Mouse (Mus musculus): ENCODE data around the gene Nasp. TPM values are rescaled to one million over a fixed set of nuclear protein-coding genes. Genes with fewer than 3 reads are reported as not detected.

Nasp gene
- polyA plus RNA-seq, 1 experiment from 2014 or later, result 304 TPM

GRCm38 (mm10) chr4:116615237-116615636, 12.5 kb downstream of the Nasp start:
- Histone ChIP-seq H3K36me3 (ENCODE audit: control insufficient read depth, insufficient read depth, low read length) (peaks cover 27% of the 10 kb centered on the region), H3K27ac (ENCODE audit: low read depth, low read length) (no peak overlapping the region), H3K4me1 (ENCODE audit: control insufficient read depth, insufficient read depth, low read length) (no peaks in the 10 kb centered on the region), H3K4me2 (no peak overlapping the region), H3K27me3 (ENCODE audit: control insufficient read depth, insufficient read depth, low read length) (no peaks in the 10 kb centered on the region), H3K9ac (ENCODE audit: low read length) (no peak overlapping the region), H3K4me3 (ENCODE audit: low read depth, low read length) (no peak overlapping the region), H3K9me3 (ENCODE audit: control insufficient read depth, low read length) (no peaks in the 10 kb centered on the region)
- 98% methylated on average over 2 of the region's 2 CpGs for WGBS
- DNase-seq (ENCODE audit: low spot score, missing footprints) (no peak), ATAC-seq (ENCODE audit: low FRiP score) (no peak)

- DNase-seq (ENCODE audit: low spot score, missing footprints) (no peak), ATAC-seq (ENCODE audit: low FRiP score) (no peak)
- Histone ChIP-seq H3K27me3 (ENCODE audit: control insufficient read depth, insufficient read depth, low read length) (no peaks in the 10 kb centered on the region), H3K4me2 (no peak overlapping the region), H3K27ac (ENCODE audit: low read depth, low read length) (no peak overlapping the region), H3K36me3 (ENCODE audit: control insufficient read depth, insufficient read depth, low read length) (peaks cover 32% of the 10 kb centered on the region), H3K9ac (ENCODE audit: low read length) (no peak overlapping the region), H3K4me1 (ENCODE audit: control insufficient read depth, insufficient read depth, low read length) (no peaks in the 10 kb centered on the region), H3K4me3 (ENCODE audit: low read depth, low read length) (no peak overlapping the region), H3K9me3 (ENCODE audit: control insufficient read depth, low read length) (no peaks in the 10 kb centered on the region)
- 95% methylated on average over 2 of the region's 2 CpGs for WGBS
These were observed 15.1 kb downstream of the Nasp start for GRCm38 (mm10) chr4:116612621-116613020.

GRCm38 (mm10) chr4:116596978-116597881, 30.5 kb downstream of the Nasp start:
- H3K9ac ChIP-seq (ENCODE audit: low read length), result peak overlapping the region; percentile 75
- peak overlapping the region; percentile 48; the same call in 1 of the 2 replicates for H3K27ac ChIP-seq (ENCODE audit: low read depth, low read length)
- peak; percentile 94 for ATAC-seq (ENCODE audit: low FRiP score)
- H3K36me3 ChIP-seq (ENCODE audit: control insufficient read depth, insufficient read depth, low read length), result peaks cover 14% of the 10 kb centered on the region; the same call in 1 of the 2 replicates
- peaks cover 15% of the 10 kb centered on the region for H3K4me1 ChIP-seq (ENCODE audit: control insufficient read depth, insufficient read depth, low read length)
- no peaks in the 10 kb centered on the region for H3K27me3 ChIP-seq (ENCODE audit: control insufficient read depth, insufficient read depth, low read length)
- H3K4me3 ChIP-seq (ENCODE audit: low read depth, low read length), result peak overlapping the region; percentile 60
- under 1% methylated on average over 50 of the region's 50 CpGs for WGBS
- peak overlapping the region; percentile 87 for H3K4me2 ChIP-seq
- peak; percentile 96 for DNase-seq (ENCODE audit: low spot score, missing footprints)
- H3K9me3 ChIP-seq (ENCODE audit: control insufficient read depth, low read length), result no peaks in the 10 kb centered on the region

GRCm38 (mm10) chr4:116596379-116596778, 31.4 kb downstream of the Nasp start, which contains the start of gene Ccdc17:
TSS of gene Ccdc17 (plus strand) at chr4:116596654.
- WGBS, result 33% methylated on average over 5 of the region's 5 CpGs
- ATAC-seq (ENCODE audit: low FRiP score), result no peak
- Histone ChIP-seq H3K4me1 (ENCODE audit: control insufficient read depth, insufficient read depth, low read length) (peaks cover 15% of the 10 kb centered on the region), H3K27ac (ENCODE audit: low read depth, low read length) (peak within 1 kb of the TSS; percentile 48; the same call in 1 of the 2 replicates), H3K27me3 (ENCODE audit: control insufficient read depth, insufficient read depth, low read length) (no peaks in the 10 kb centered on the region), H3K4me3 (ENCODE audit: low read depth, low read length) (peak within 1 kb of the TSS; percentile 60), H3K36me3 (ENCODE audit: control insufficient read depth, insufficient read depth, low read length) (peaks cover 18% of the 10 kb centered on the region; the same call in 1 of the 2 replicates), H3K9ac (ENCODE audit: low read length) (peak within 1 kb of the TSS; percentile 75), H3K4me2 (peak within 1 kb of the TSS; percentile 87), H3K9me3 (ENCODE audit: control insufficient read depth, low read length) (no peaks in the 10 kb centered on the region)
- DNase-seq (ENCODE audit: low spot score, missing footprints), result no peak

GRCm38 (mm10) chr4:116595793-116596192, 31.9 kb downstream of the Nasp start:
- Histone ChIP-seq H3K9me3 (ENCODE audit: control insufficient read depth, low read length) (no peaks in the 10 kb centered on the region), H3K27me3 (ENCODE audit: control insufficient read depth, insufficient read depth, low read length) (no peaks in the 10 kb centered on the region), H3K27ac (ENCODE audit: low read depth, low read length) (no peak overlapping the region), H3K4me2 (no peak overlapping the region), H3K36me3 (ENCODE audit: control insufficient read depth, insufficient read depth, low read length) (peaks cover 19% of the 10 kb centered on the region), H3K4me1 (ENCODE audit: control insufficient read depth, insufficient read depth, low read length) (peaks cover 15% of the 10 kb centered on the region), H3K4me3 (ENCODE audit: low read depth, low read length) (no peak overlapping the region), H3K9ac (ENCODE audit: low read length) (no peak overlapping the region)
- ATAC-seq (ENCODE audit: low FRiP score) (no peak), DNase-seq (ENCODE audit: low spot score, missing footprints) (no peak)
- WGBS, result 83% methylated on average over 8 of the region's 8 CpGs

GRCm38 (mm10) chr4:116558151-116558882, 69.4 kb downstream of the Nasp start:
- Histone ChIP-seq H3K4me2 (peak overlapping the region; percentile 54), H3K4me1 (ENCODE audit: control insufficient read depth, insufficient read depth, low read length) (peaks cover 2% of the 10 kb centered on the region; the same call in 1 of the 2 replicates), H3K9me3 (ENCODE audit: control insufficient read depth, low read length) (no peaks in the 10 kb centered on the region), H3K27ac (ENCODE audit: low read depth, low read length) (0 out of 2 replicates have a peak overlapping the region, but pooled peaks have one; percentile 37), H3K27me3 (ENCODE audit: control insufficient read depth, insufficient read depth, low read length) (no peaks in the 10 kb centered on the region), H3K9ac (ENCODE audit: low read length) (peak overlapping the region; percentile 71), H3K36me3 (ENCODE audit: control insufficient read depth, insufficient read depth, low read length) (no peaks in the 10 kb centered on the region; the same call in 1 of the 2 replicates), H3K4me3 (ENCODE audit: low read depth, low read length) (peak overlapping the region; percentile 60)
- ATAC-seq (ENCODE audit: low FRiP score) (no peak), DNase-seq (ENCODE audit: low spot score, missing footprints) (no peak)
- WGBS, result 6% methylated on average over 15 of the region's 15 CpGs

GRCm38 (mm10) chr4:116557306-116558121, 70.2 kb downstream of the Nasp start, which contains the start of gene Gpbp1l1:
TSS of gene Gpbp1l1 (plus strand) at chr4:116557658.
- Histone ChIP-seq H3K27me3 (ENCODE audit: control insufficient read depth, insufficient read depth, low read length) (no peaks in the 10 kb centered on the region), H3K36me3 (ENCODE audit: control insufficient read depth, insufficient read depth, low read length) (peaks cover 2% of the 10 kb centered on the region; the same call in 1 of the 2 replicates), H3K4me3 (ENCODE audit: low read depth, low read length) (peak within 1 kb of the TSS; percentile 60), H3K9ac (ENCODE audit: low read length) (peak within 1 kb of the TSS; percentile 71), H3K27ac (ENCODE audit: low read depth, low read length) (peak within 1 kb of the TSS; percentile 72), H3K9me3 (ENCODE audit: control insufficient read depth, low read length) (no peaks in the 10 kb centered on the region), H3K4me2 (peak within 1 kb of the TSS; percentile 54), H3K4me1 (ENCODE audit: control insufficient read depth, insufficient read depth, low read length) (peaks cover 2% of the 10 kb centered on the region; the same call in 1 of the 2 replicates)
- ATAC-seq (ENCODE audit: low FRiP score), result peak; percentile 94
- peak; percentile 99 for DNase-seq (ENCODE audit: low spot score, missing footprints)
- WGBS, result under 1% methylated on average over 73 of the region's 78 CpGs

- Histone ChIP-seq H3K36me3 (ENCODE audit: control insufficient read depth, insufficient read depth, low read length) (peaks cover 4% of the 10 kb centered on the region; the same call in 1 of the 2 replicates), H3K9ac (ENCODE audit: low read length) (peak overlapping the region; percentile 71), H3K9me3 (ENCODE audit: control insufficient read depth, low read length) (no peaks in the 10 kb centered on the region), H3K4me2 (peak overlapping the region; percentile 54), H3K27me3 (ENCODE audit: control insufficient read depth, insufficient read depth, low read length) (no peaks in the 10 kb centered on the region), H3K4me1 (ENCODE audit: control insufficient read depth, insufficient read depth, low read length) (peaks cover 2% of the 10 kb centered on the region; the same call in 1 of the 2 replicates), H3K4me3 (ENCODE audit: low read depth, low read length) (peak overlapping the region; percentile 60), H3K27ac (ENCODE audit: low read depth, low read length) (peak overlapping the region; percentile 72)
- ATAC-seq (ENCODE audit: low FRiP score) (peak; percentile 95), DNase-seq (ENCODE audit: low spot score, missing footprints) (peak; percentile 99)
- WGBS, result under 1% methylated on average over 28 of the region's 28 CpGs
These were observed 71.0 kb downstream of the Nasp start for GRCm38 (mm10) chr4:116556561-116557305.

Data from midbrain, embryonic 11.5 days (tissue).